8 mouse cellular contexts compared by ENCODE assay signal in the genomic region with DNA sequence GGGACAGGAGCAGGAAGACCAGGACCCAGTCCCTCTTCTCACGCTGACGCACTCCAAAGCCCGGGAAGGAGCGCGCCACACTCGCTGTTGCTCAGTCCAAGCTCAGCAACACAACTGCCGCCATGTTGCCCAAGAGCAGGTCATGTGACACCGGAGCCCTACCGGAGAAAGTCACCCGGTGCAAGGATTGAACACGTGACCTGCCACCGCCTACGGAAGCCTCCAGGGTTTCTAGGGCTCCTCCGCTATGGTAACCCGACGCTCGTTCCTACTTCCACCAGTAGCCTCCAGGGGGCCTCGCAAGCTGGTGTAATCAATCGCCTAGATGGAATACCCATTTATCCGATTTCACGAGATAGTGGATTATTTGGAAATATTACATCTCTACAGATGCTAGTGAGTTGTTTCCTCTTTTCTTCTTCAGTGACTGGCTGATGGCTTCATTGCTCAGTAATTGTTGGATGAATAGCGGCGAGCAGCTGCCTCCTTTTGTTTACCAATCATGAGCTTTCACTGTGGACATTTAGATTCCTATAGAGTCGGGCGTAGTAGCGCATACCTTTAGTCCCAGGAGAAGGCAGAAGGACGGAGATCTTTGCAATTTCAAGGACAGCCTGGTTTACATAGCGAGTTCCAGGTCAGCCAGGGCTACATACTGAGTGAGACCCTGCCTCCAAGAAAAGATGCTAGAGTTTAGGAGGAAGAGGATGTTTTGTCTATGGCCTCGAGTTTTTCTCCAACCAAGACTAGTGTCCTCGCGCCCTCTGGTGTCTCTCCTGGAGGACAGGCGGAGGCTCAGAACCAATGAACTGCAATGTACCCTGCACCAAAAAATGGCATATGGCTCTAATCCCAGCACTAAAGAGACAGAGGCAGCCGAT. TPM values are rescaled to one million over a fixed set of nuclear protein-coding genes. Genes with fewer than 3 reads are reported as not detected.
DNase-seq lines count a peak whose midpoint lies in the region; ATAC-seq lines count a peak whose summit lies in the region.

A gene (minus strand): TSS at position 173 of the 881 bp plus-strand sequence.

- H3K4me2 ChIP-seq in forebrain, embryonic 14.5 days (ENCODE audit: low read length): peak within 1 kb of the TSS; percentile 90
- H3K4me2 ChIP-seq in neural tube, embryonic 15.5 days: peak within 1 kb of the TSS; percentile 97

- DNase-seq in ES-CJ7 (ENCODE audit: low read depth, low spot score): peak; percentile 97
- peak; percentile 95 for DNase-seq in cerebellum, adult 11 months
- peak; percentile 99 for DNase-seq in forebrain, embryonic 14.5 days (ENCODE audit: low spot score)
- peak; percentile 88 to 92 for DNase-seq in heart, postnatal 14 days
- peak; percentile 99 for DNase-seq in layer of hippocampus, adult 11-12 months (ENCODE audit: low spot score)
- peak; percentile 97 for DNase-seq in lung, adult 18-20 months
- DNase-seq in testis, postnatal 14 days (ENCODE audit: low spot score): peak; percentile 93

- H3K4me3 ChIP-seq in forebrain, embryonic 14.5 days (ENCODE audit: low read depth, low read length): peak within 1 kb of the TSS; percentile 92
- peak within 1 kb of the TSS; percentile 97 for H3K4me3 ChIP-seq in neural tube, embryonic 15.5 days (replicated peaks)

- WGBS in forebrain, embryonic 14.5 days: under 1% methylated on average over 33 of the region's 33 CpGs
- WGBS in neural tube, embryonic 15.5 days: under 1% methylated on average over 33 of the region's 33 CpGs

- no peaks in the 10 kb centered on the region for H3K9me3 ChIP-seq in forebrain, embryonic 14.5 days (replicated peaks; ENCODE audit: control insufficient read depth, low read length)
- no peaks in the 10 kb centered on the region for H3K9me3 ChIP-seq in neural tube, embryonic 15.5 days (replicated peaks)

- H3K27me3 ChIP-seq in forebrain, embryonic 14.5 days (replicated peaks; ENCODE audit: control insufficient read depth, insufficient read depth, low read length): no peaks in the 10 kb centered on the region
- H3K27me3 ChIP-seq in neural tube, embryonic 15.5 days (replicated peaks): no peaks in the 10 kb centered on the region

- peak within 1 kb of the TSS; percentile 88 for H3K9ac ChIP-seq in forebrain, embryonic 14.5 days (ENCODE audit: low read length)
- H3K9ac ChIP-seq in neural tube, embryonic 15.5 days (replicated peaks): peak within 1 kb of the TSS; percentile 87

- intact Hi-C loops in heart, postnatal 14 days (cut with DNase I): loop anchor here (1.0 to 2.0 kb wide), 2 partner anchors 54 to 115 kb away; no protein-coding TSS in a partner anchor

- H3K4me1 ChIP-seq in forebrain, embryonic 14.5 days (ENCODE audit: control insufficient read depth, insufficient read depth, low read length): peaks cover 8% of the 10 kb centered on the region
- H3K4me1 ChIP-seq in neural tube, embryonic 15.5 days: peaks cover 32% of the 10 kb centered on the region

- ATAC-seq in forebrain, embryonic 14.5 days: peak; percentile 98
- peak; percentile 99 for ATAC-seq in neural tube, embryonic 15.5 days (ENCODE audit: low FRiP score)

- peaks cover 21% of the 10 kb centered on the region for H3K36me3 ChIP-seq in forebrain, embryonic 14.5 days (ENCODE audit: control insufficient read depth, insufficient read depth, low read length)
- H3K36me3 ChIP-seq in neural tube, embryonic 15.5 days: peaks cover 12% of the 10 kb centered on the region

- H3K27ac ChIP-seq in forebrain, embryonic 14.5 days (ENCODE audit: low read depth, low read length): peak within 1 kb of the TSS; percentile 73
- peak within 1 kb of the TSS; percentile 88 for H3K27ac ChIP-seq in neural tube, embryonic 15.5 days (replicated peaks)

RNA-seq across cellular contexts. Expression of the gene that starts here (rescaled TPM):
- 48.4 and 53.8 TPM in 2 replicates for polyA plus RNA-seq in forebrain, embryonic 14.5 days (2014; fragmentation: Nextera tagmentation; extraction: Ambion mirVana)
- 10 to 100 TPM; 36.3 to 38.3 TPM for total RNA-seq in heart, postnatal 14 days (2021)
- polyA plus RNA-seq in neural tube, embryonic 15.5 days (2015; fragmentation: Nextera tagmentation; extraction: Ambion mirVana): 82.4 and 92.7 TPM in 2 replicates

Comparison
In these comparisons a context has a peak if more than half of its experiments do, and no peak if none do; other contexts are left out.
1. Peak in every context shown above with its lines: DNase-seq, ATAC-seq, H3K4me3 ChIP-seq and H3K27ac ChIP-seq.